Mouse (Mus musculus) liver, postnatal 0 days (tissue): Measurements from ENCODE around the gene Six5.

ENCODE experiments used
- CTCF ChIP-seq: sonication (generic); IDR thresholded peaks from 2 replicates; pipeline ENCODE4 v1.5.1; 2016; ENCODE audit warnings: antibody characterized with exemption, low read depth
- EP300 ChIP-seq: IDR thresholded peaks from 2 replicates; pipeline ENCODE4 v1.6.1; 2016; ENCODE audit warnings: antibody characterized with exemption, low read depth, mild to moderate bottlenecking

DNA sequence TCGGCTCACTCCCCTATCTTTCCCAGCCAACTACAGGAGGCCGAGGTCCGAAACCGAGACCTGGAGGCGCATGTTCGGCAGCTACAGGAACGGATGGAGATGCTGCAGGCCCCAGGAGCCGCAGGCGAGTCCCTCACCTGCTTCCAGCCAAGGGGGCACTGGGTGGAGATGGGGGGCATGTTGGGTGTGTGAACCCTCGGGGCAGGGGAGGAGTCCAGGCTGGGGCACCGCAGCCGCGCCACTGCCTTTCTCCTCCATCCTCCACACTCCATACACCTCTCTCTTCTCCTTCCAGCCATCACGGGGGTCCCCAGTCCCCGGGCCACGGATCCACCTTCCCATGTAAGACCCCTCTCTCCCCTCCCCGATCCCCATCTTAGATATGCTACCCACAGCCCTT lies 2.5 kb upstream of the Six5 start:
- TF ChIP-seq CTCF (no peak), EP300 (no peak)
